Mouse (Mus musculus): ENCODE data around the gene Gm10837.

The Gm10837 gene

DNA sequence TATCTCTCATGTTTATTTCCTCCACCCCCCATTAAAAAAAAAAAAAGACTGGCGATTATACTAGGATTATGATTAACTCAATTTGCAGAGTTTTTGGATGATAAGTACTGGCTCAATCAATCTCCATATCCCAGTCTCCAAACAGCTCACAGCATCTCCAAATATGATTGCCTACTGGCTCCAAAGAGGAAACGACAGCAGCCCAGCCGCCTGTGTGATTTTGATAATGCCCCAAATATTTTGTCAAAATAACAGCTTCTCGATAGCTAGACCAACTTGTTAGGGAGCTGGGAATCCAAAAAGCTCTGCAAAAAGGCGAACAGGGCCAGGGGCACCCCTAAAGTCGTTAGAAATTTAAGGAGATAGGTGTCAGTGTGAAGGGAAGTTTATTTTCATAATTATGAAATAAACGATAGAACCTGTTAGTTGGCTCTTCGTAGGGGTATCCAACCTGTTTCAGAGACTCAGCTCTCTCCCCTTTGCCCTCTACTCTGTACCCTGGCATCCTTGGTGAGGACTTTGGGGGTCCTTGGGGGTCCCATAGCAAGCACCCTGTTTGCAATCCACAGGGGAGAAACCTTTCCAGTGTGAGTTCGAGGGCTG is 12.3 kb upstream of the Gm10837 start:
- no peak for DNase-seq (ENCODE audit: extremely low read depth, insufficient read length, low spot score)

- no peak for DNase-seq (ENCODE audit: extremely low read depth, insufficient read length, low spot score)
Observed at GRCm38 (mm10) chr14:122478574-122479011, 11.8 kb upstream of the Gm10837 start.

DNA sequence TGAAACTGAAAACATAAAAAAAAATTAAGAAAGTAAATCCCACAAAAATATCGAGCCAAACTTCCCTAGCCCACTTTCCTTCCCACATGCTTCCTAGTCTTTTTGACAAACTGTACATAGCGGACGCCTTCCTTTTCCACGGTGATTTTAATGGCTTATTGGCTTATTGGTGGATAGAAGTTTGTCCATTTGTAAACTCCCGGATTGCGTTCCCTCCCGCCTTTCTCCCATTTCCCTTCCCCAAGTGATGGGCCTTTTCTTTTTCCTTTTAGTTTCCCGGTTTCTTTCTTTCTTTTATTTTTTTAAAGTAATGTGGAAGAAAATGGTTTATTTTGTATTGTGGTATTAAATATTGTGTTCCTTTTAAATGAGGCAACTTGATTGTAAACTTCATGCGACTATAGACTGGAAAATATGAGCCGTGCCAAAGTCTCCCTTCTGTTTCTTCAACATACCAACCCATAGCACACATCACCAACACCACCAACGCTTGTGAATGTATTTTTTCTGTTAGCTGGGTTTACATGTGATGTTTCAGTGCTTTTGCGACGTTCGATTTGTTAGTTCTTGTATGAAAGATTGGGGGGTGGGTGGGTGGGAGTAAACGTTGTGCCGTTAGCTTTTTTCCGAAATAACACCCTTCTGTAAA is 10.8 kb upstream of the Gm10837 start:
- no peak for DNase-seq (ENCODE audit: extremely low read depth, insufficient read length, low spot score)

- DNase-seq (ENCODE audit: extremely low read depth, insufficient read length, low spot score) = no peak
Observed at GRCm38 (mm10) chr14:122480355-122480754, 10.0 kb upstream of the Gm10837 start.

- DNase-seq (ENCODE audit: extremely low read depth, insufficient read length, low spot score) = no peak
Observed at GRCm38 (mm10) chr14:122481181-122481580, 9.2 kb upstream of the Gm10837 start.

DNA sequence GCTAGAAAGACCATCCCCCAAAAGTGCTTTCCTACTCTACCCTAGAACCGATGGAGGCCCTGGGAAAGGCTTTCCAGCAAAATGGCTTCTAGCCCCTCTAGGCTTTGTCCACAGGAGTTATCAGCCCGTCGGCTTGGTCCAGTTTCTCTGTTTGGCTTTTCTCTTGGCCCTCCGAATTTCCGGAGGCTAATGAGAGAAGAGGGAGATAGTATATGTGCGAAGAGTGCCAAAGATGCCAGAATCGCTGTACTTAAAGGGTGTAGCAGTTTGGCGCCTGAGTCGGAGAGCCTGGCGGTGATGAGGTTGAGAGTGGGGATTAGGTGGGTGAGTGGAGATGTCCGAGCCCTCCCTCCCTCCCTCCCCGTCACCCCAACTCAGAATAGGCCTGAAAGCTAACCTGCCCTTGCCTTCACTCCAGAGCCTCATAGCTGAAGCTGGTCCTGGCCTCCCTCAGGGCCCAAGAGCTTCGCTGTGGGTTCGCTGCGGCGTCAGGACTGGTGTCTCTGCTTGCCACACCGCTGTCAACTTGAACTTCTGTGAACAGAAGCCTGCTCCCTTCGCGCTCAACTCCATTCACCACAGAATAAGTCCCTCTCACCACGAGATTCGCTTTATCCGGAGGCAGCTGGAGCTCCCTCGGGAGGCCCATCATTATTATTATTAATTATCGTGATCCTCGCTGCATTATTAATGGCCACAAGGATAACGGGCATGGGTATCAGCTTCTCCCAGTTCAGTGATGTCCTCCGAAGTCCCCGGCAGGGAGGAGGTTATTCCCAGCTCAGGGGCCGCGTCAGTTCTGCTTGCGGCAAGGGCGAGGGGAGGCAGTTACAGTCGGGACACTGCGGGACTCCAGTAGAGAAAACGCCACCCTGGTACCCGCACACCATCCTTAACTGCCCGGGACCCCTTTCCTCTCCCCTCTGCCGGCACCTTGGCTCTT is 8.0 kb upstream of the Gm10837 start:
- no peak for DNase-seq (ENCODE audit: extremely low read depth, insufficient read length, low spot score)

GRCm38 (mm10) chr14:122483024-122483385 is 7.4 kb upstream of the Gm10837 start:
- DNase-seq (ENCODE audit: extremely low read depth, insufficient read length, low spot score) = no peak

DNA sequence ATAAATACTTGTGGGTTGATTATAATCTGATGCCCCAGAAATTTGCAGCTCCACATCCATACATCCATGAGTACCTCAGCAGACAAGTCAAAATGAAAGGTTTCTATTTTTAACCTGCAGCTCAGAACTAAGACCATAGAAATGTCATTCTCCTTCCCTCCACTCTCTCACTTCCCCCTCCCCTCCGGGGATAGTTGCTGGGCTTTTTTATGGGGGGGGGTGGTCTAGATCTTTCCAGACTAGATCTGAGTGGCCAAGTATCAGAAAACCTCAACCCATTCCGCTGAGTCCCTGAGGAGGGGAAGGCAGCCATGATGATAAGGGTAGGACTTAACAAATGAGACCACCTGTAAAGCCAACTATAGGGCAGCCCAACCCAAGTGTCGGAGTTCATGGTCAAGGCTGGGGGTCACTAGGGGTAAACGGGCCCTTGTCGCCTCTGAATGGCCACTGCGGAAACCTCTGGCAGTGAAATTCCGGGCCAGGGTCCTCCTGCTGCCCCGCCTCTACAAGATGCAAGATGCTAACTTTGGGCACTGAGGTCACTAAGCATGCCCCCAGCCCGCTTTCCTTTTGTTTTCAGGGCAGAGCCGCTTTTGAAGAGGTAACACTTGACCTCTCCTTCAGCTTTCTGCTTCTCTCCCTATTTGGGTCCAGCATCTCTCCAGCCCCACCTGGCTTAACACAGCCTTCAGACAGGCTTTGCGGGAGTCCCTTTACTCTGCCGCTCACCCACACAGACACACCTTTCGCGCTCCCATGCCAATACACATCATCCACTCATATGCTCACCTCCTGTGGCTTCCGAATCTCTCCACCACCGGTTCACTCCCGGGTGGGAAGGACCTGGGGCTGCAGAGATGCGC is 6.6 kb upstream of the Gm10837 start:
- DNase-seq (ENCODE audit: extremely low read depth, insufficient read length, low spot score) = no peak

GRCm38 (mm10) chr14:122484458-122484843 is 5.9 kb upstream of the Gm10837 start:
- no peak for DNase-seq (ENCODE audit: extremely low read depth, insufficient read length, low spot score)

- no peak for DNase-seq (ENCODE audit: extremely low read depth, insufficient read length, low spot score)
Observed at GRCm38 (mm10) chr14:122484844-122485551, 5.4 kb upstream of the Gm10837 start.

DNA sequence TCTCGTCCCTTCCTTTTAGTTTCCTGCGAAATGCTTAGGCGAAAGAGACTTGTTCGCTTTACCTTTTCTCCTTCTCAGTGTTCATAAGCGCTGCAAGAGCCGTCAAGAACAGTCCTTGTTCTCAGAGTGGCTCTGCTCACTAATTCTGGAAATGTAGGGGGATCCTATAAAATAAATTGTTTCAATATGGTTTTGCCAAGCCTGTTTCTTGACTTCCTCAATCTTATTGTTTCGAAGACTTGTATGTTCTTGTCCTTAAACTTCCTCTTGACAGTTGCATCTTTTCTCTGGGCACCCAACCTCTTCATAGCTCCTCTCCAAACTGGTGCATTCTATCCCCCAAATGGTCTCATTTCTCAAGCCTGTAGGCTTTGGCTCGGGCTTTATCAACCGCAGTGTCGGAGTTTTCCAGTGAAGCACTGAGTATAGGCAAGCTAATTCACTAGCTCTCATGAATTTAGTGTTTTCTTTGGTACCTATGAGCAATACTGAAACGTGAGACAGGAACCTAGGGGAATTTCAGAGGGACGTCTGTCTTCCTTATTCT is 4.7 kb upstream of the Gm10837 start:
- DNase-seq (ENCODE audit: extremely low read depth, insufficient read length, low spot score) = no peak

DNA sequence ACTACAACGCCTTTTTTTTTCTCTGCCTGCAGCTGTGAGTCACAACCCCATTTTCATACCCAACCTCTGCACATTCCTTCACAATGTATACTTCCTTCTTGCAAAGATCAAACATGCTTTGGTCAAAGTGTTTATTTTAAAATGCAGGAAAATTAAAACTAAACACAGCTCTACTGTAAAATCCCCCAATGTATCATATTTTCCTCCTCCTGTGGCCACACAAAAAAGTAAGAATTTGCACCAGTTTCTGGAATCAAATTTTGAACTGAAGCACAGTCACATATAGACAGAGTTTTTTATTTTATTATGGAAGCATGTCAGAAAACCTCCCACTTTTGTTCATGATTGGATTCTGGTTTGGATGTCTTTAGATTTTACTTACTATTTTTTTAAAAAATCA is 3.8 kb upstream of the Gm10837 start:
- no peak for DNase-seq (ENCODE audit: extremely low read depth, insufficient read length, low spot score)

DNA sequence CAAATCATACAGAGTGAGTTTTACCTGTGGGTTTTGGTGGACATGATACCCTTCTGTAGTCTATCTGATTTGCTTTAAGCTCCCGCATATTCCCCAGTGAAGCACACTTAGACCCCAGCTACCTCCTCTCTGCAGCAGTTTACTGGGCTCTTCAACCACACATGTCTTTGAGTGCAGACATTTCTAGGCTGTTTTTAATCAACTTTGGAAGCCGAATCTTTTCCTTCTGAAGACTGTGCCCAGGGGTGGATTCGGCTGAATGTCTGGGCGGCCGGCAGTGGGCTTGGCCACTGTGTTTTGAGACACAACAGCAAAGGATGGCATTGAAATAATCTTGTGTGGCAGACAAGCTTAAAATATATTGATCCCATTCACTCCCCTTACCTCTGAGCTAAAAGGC is 3.0 kb upstream of the Gm10837 start:
- no peak for DNase-seq (ENCODE audit: extremely low read depth, insufficient read length, low spot score)

DNA sequence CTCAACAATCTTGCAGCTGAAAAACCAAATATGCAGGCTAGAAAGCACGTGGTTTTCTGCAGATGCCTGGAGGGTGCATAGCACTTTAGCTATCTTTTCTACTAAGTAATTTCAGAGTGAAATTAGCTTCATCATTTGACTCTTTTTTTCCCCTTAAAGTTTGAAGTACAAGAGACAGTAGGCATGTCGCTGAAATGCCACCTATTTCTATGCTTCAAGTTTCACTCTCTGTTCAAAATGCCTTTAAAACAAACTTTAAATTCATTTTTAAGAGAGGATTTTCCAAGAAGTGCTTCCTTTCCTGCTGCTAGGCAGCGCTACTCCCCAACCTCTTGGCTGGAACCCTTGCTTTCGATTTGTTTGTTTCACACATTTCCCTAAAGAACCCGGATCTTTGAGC is 1.3 kb upstream of the Gm10837 start:
- no peak for DNase-seq (ENCODE audit: extremely low read depth, insufficient read length, low spot score)

GRCm38 (mm10) chr14:122489686-122490414 is 536 bp upstream of the Gm10837 start:
- no peak for DNase-seq (ENCODE audit: extremely low read depth, insufficient read length, low spot score)

- no peak for DNase-seq (ENCODE audit: extremely low read depth, insufficient read length, low spot score)
Observed at GRCm38 (mm10) chr14:122491521-122491920, 1.1 kb downstream of the Gm10837 start.

GRCm38 (mm10) chr14:122492015-122492414 is 1.6 kb downstream of the Gm10837 start:
- no peak for DNase-seq (ENCODE audit: extremely low read depth, insufficient read length, low spot score)

DNA sequence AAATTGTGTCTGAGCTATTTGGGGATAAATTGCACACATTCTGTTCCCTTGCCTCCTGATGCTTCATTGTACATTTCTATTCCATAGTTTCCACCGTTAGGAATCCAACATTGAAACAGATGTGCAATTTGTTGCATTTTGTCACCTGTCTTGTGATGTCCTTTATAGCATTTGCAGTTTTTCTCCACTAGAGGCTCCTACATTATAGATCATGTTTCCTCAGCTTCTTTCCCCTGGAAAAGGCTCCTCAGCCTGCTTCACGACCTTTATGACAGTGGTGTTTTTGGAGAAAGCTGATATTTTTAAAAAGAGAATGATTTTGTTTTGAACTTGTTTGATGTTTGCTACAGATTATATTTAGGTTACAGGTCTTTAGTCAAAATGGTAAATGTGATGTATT is 18.7 kb downstream of the Gm10837 start:
- DNase-seq (ENCODE audit: extremely low read depth, insufficient read length, low spot score) = no peak

- no peak for DNase-seq (ENCODE audit: extremely low read depth, insufficient read length, low spot score)
Observed at GRCm38 (mm10) chr14:122511519-122511918, 21.1 kb downstream of the Gm10837 start.

Data from 3134 (cell line).